Mouse (Mus musculus) CH12.LX (cell line): ENCODE measurements around the gene Cnr2.

ENCODE experiments used
- CTCF ChIP-seq, 2 experiments: IDR thresholded peaks in 1 of 2; conservative IDR thresholded peaks in 1 of 2; 2 replicates each; pipeline ENCODE4 v1.5.1; 2011 to 2012; ENCODE audit warnings: low read depth in 2 of 2, low read length in 2 of 2, improper control_type of control experiment in 1 of 2, inconsistent platforms in 1 of 2, mild to moderate bottlenecking in 1 of 2, moderate library complexity in 1 of 2
- EP300 ChIP-seq: IDR thresholded peaks from 2 replicates; pipeline ENCODE4 v1.6.1; 2011; ENCODE audit warnings: low read length, improper control_type of control experiment
- ETS1 ChIP-seq: conservative IDR thresholded peaks from 2 replicates; pipeline ENCODE4 v1.6.1; 2012; ENCODE audit warnings: low read depth, mild to moderate bottlenecking, inconsistent platforms, low read length, improper control_type of control experiment, moderate library complexity
- HCFC1 ChIP-seq: IDR thresholded peaks from 2 replicates; pipeline ENCODE4 v1.6.1; 2012; ENCODE audit warnings: low read depth, mild to moderate bottlenecking, inconsistent platforms, low read length, improper control_type of control experiment
- JUND ChIP-seq: conservative IDR thresholded peaks from 2 replicates; pipeline ENCODE4 v1.6.1; 2011; ENCODE audit warnings: low read depth, low read length, improper control_type of control experiment
- MAX ChIP-seq: IDR thresholded peaks from 2 replicates; pipeline ENCODE4 v1.6.1; 2011; ENCODE audit warnings: low read length, improper control_type of control experiment
- NELFE ChIP-seq: IDR thresholded peaks from 2 replicates; pipeline ENCODE4 v1.6.1; 2011; ENCODE audit warnings: low read depth, low read length, improper control_type of control experiment
- NRF1 ChIP-seq: IDR thresholded peaks from 2 replicates; pipeline ENCODE4 v1.6.1; 2014; ENCODE audit warnings: low read depth, mild to moderate bottlenecking, inconsistent platforms, low read length, improper control_type of control experiment, moderate library complexity
- POLR2A ChIP-seq: IDR thresholded peaks from 2 replicates; pipeline ENCODE4 v1.6.1; 2011; ENCODE audit warnings: low read depth, mild to moderate bottlenecking, improper control_type of control experiment, low read length
- RCOR1 ChIP-seq: conservative IDR thresholded peaks from 2 replicates; pipeline ENCODE4 v1.6.1; 2012; ENCODE audit warnings: low read depth, mild to moderate bottlenecking, inconsistent platforms, low read length, improper control_type of control experiment
- USF1 ChIP-seq: IDR thresholded peaks from 2 replicates; pipeline ENCODE4 v1.6.1; 2014; ENCODE audit warnings: low read depth, mild to moderate bottlenecking, inconsistent platforms, low read length, improper control_type of control experiment
- ZC3H11A ChIP-seq: IDR thresholded peaks from 2 replicates; pipeline ENCODE4 v1.6.1; 2012; ENCODE audit warnings: low read depth, mild to moderate bottlenecking, inconsistent platforms, low read length, improper control_type of control experiment
- ZNF384 ChIP-seq: IDR thresholded peaks from 2 replicates; pipeline ENCODE4 v1.6.1; 2012; ENCODE audit warnings: low read depth, low read length, improper control_type of control experiment, inconsistent platforms

DNA sequence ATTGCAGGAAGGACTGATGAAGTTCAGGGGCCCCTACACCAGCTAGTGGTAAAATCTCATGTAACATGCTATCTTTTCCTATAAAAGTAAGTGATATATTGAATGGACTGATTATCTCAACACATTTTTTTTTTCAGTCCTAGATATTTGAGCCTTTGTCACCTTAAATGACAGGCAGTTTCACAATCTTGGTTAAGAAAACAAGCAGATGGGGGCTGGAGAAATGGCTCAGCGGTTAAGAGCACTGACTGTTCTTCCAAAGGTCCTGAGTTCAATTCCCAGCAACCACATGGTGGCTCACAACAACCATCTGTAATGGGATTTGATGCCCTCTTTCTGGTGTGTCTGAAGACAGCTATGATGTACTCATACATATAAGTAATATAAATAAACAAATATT, 27.0 kb downstream of the Cnr2 start:
- TF ChIP-seq EP300 (no peak), RCOR1 (no peak), NRF1 (no peak), HCFC1 (no peak), USF1 (no peak), POLR2A (no peak), CTCF (conservative IDR thresholded peaks at IDR 0.05 in 1 of 2, IDR thresholded peaks at IDR 0.05 in 1 of 2; ENCODE audit: low read depth in 2 of 2, low read length in 2 of 2) (no peak), ETS1 (no peak), ZC3H11A (no peak), MAX (no peak), NELFE (no peak), ZNF384 (no peak), JUND (no peak)
